Mouse (Mus musculus): ENCODE measurements around the gene Iqca. TPM values are rescaled to one million over a fixed set of nuclear protein-coding genes. Genes with fewer than 3 reads are reported as not detected.

Iqca gene
- total RNA-seq, 2 experiments from 2014 or later: not detected

DNA sequence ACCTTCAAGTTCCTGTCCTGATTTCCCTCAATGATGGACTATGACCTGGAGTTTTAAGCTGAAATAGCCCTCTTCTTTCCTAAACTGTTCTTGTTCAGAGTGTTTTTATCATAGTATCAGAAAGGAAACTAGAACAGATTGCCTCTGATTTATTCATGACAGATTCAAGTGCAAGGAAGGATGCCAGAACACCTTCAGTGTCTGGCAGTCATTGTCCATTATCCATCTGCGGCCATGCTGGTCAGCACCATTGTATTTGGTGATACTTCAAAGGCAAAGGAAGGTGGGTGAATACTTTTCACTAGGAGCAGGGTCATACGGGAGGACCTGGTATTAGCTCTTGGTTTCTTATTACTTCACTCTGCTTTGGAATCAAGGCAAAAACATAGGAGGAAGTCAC, 76.9 kb downstream of the Iqca start:
- no peak for ATAC-seq (replicated peaks; ENCODE audit: low FRiP score, poor library complexity, severe bottlenecking)

DNA sequence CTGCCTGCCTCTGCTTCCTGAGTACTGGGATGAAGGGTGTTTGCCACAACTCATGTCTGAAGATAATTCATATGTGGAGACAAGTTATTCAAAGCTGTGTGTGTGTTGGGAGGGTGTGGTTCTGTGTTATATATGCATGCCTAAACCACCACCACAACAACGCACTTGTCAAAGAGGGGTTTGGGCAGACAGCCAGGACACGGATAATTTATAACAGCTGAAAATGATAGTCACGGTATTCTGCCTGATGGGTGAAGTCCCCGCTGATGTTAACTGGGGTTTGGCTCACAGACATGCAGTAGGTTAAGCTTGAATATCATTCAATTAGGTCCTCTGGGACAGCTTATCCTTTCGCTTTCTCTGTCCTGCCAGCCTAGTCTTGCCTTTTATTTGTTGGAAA, 78.4 kb downstream of the Iqca start:
- no peak for ATAC-seq (replicated peaks; ENCODE audit: low FRiP score, poor library complexity, severe bottlenecking)

DNA sequence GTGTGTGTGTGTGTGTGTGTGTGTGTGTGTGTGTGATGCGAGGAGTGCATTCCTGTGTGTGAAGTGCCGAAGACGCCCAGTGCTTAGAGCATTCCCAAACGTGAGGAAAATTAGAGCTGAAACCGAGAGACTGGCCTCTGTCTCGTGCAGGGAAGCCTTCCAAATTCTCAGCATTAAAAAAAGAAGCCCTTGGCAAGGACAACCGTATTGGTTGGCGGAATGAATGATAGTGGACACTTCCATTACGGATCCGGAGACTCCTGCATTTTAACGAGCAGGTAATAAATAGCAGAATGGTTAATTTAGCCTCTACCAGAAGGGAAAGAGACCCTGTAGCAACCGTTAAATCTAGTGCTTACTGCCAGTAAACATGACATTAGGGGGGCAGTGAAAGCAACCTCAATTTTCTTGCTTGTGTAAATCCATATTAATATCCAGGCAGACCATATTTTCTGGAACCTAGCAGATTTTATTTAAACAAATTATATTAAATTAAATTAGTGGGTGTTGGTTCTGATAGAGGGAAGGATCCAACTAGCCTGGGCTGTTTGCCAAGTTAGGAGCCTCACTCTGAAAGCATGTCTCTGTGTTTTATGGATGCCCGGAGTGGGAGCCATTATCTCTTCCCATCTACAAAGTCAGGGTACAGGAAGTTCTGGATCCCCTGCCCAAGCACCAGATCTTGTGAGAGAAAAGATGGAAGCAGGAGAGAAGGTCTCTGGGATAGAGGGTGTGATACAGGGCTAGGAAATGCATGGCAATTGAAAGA, 81.2 kb downstream of the Iqca start:
- ATAC-seq (replicated peaks; ENCODE audit: low FRiP score, poor library complexity, severe bottlenecking): no peak

DNA sequence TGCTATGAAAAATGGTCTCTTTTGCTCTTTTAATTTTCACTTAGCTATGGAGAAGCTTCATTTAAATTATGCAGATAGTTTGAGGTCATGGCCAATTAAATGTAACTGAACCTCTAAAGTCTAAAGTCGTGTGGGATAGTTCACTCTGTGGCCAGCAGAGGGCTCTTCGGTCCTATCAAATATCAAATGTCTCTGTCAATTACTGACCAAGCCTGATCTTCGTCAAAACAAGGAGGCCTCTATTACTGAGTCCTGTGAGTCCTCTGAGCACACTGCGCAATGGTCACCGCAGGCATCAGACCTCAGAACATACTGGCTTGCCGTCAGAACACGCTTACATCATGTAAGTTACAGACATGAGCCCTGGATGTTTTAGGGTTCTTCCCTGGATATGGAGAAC, 92.6 kb downstream of the Iqca start:
- ATAC-seq (replicated peaks; ENCODE audit: low FRiP score, poor library complexity, severe bottlenecking): no peak

DNA sequence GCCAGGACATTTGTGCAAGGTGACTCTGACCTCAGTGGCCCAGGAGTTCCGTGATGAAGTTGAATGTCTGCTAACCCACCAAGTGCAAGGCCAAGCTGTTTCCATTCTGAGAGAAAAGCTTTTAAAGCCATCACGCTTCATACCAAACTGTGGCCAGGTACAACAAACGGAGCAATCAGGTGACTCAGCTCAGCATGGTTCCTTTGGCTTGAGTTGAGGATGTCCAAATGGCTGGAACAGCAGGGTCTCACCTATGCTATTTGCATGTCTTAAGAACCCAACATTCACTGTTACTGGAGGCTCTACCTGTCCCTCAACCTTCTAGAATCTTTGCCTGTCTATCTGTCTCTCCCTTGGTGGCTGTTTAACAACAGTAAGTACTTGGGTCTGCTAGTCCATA, 93.1 kb downstream of the Iqca start:
- ATAC-seq (replicated peaks; ENCODE audit: low FRiP score, poor library complexity, severe bottlenecking): no peak

DNA sequence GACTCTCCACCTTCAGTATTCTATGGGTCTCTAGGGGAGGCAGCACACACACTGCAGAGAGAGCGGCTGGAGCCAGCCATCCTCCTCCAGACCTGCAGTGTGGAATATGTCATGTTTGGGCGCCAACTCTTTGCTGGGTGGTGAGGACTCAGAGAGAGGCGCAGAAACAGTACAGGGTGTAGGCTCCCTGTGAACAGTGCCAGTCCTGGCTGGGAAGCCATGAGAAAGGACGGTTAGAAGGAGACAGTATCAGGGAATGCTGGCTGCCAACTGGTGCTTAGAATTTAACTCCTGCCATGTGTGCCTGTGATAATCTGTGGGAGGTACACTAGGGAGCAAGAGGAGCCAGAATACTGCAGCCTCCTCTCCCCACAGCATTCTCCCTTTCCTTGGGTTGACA, 98.2 kb downstream of the Iqca start:
- no peak for ATAC-seq (replicated peaks; ENCODE audit: low FRiP score, poor library complexity, severe bottlenecking)

DNA sequence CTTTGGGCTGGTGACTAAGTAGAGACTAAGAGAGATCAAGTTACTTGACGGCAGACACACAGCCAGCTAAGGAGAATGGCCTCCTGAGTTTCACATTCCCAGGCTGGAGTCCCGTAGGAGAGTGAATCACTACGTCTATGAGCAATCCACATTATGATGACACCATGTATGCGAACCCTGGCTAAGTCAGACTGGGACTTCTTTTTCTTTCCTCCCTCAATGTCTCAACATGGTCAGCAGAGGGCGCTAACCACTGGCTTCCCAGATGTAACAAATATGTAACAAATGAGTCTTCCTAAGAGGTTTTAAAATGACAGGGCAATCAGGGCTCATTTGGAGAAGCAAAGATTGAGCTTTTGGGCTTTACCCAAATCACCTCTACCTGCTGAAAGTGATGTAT, 101.9 kb downstream of the Iqca start:
- no peak for ATAC-seq (replicated peaks; ENCODE audit: low FRiP score, poor library complexity, severe bottlenecking)

DNA sequence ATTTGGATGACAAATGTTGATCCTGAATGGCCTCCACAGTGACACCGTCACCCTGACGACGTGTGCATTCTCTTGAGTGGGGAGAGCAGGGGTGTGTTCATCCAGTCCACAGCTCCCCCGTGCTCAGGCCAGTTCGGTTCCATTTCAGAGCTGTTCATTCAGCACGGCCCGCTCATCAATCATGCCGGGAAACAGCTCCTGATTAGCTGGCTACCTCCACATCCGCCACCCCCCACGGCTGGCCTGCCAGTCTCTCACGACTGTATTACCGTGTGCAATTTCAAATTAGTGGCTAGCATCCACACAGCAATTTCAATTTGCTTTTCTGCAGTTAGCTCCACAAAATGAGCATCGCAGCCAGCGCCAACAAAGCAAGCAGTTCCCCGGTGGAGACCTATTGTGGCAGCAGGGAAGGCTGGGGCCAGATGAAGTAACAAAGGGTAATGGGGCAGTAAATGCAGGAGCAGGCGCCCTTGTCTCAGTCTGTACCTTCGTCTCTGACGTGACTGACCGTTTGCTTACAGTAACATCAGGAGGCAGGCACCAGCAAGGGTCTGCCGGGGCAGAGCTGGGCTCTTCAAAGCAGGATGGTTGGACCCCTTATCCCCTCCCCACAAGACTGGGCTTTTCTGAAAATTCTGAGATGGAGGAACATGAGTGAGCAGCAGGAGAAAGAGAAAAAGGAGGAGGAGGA, 103.0 kb downstream of the Iqca start:
- no peak for ATAC-seq (replicated peaks; ENCODE audit: low FRiP score, poor library complexity, severe bottlenecking)

DNA sequence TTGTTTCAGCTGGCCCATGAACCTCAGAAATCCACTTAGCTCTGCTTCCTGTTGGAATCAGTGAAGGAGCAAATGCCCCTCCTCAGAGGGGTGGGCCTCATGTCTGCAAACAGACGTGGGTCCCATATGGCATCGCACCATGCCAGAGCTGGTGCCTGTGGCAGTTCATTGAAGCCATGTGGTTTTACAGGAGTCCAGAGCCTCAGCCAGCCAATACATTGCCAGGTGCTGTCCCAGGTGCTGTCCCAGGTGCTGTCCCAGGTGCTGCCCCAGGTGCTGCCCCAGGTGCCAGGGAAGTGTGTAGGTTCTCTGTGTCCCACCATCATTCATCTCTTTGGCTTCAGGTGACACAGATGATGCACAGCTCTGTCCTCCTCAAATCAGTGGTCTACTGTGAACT, 124.9 kb downstream of the Iqca start:
- ATAC-seq (replicated peaks; ENCODE audit: low FRiP score, poor library complexity, severe bottlenecking): no peak

DNA sequence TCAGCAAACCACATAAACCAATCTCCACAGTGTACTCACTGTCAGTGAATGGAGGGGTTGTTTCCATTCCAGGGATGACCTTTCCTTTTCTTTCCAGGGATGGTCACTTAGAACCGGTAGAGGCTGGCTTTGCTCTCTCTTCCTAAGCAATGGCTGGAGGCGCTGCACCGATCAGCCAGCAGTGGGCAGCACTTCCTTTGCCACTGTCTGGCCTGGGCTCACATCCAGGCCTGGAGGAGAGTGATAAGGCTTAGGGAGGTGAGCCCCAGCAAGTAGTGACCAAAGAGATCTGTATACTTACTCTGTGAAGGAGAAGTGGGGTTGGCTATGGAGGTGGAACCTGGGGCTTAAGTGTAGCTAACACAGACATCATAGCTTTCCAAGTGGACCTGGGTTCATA, 126.3 kb downstream of the Iqca start:
- ATAC-seq (replicated peaks; ENCODE audit: low FRiP score, poor library complexity, severe bottlenecking): no peak

DNA sequence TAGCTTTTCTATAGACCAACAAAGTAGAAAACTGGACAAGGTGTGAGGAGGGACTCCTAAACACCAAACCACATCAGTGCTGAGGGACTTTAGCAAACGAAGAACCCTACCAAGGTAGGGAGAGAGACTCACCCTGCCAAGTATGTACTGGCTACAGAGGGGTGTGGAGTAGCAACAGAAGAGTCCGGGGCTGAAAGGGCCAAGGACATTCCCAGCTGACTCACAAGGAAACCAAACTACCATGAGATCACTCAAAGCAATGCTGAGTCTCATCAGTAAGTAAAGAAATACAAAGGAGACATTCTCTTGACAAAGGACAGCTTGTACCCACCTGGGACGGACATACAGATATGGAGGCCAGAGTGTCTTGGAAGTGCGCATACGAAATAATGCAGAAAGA, 132.9 kb downstream of the Iqca start:
- ATAC-seq (replicated peaks; ENCODE audit: low FRiP score, poor library complexity, severe bottlenecking): no peak

DNA sequence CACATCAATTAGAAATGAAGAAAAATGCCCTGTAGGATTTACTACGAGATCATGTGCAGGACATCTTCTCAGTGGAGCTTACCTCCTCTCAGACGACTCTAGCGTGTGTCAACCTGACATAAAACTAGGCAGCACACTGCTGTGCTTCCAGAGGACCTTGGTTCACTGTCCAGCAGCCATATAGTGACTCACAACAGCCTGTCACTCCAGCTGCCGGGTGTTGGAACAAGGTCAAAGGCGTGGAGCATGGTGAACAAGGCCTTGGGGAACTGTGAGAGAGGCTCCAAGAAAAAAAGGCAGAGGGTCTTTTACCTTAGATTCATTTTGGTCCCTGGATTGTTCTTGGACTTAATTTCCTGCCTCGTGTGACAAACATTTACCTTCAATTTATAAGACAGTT, 135.1 kb downstream of the Iqca start:
- no peak for ATAC-seq (replicated peaks; ENCODE audit: low FRiP score, poor library complexity, severe bottlenecking)

DNA sequence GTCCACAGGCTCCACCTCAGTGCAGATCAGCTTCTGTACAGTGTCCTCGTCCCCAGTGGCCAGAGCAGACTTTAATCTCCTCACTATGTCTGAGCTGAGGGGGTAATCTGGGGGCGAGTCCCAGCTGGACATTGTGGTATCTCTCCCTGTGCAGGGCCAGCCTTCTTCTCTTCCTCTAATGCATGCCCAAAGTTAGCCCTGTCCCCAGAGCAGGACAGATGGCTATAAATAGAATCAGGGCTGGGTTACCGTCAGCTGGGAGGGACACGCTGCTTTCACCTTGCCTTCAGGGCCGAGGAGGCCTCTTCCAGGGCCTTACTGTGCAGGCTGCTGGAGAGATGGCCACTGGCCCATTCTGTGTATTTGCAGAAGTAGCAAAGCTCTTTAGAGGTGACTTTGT, 138.8 kb downstream of the Iqca start, which contains the start of gene Asb18:
Asb18 (minus strand) TSS at position 221 of the 400 bp plus-strand sequence.
- ATAC-seq (replicated peaks; ENCODE audit: low FRiP score, poor library complexity, severe bottlenecking): no peak

DNA sequence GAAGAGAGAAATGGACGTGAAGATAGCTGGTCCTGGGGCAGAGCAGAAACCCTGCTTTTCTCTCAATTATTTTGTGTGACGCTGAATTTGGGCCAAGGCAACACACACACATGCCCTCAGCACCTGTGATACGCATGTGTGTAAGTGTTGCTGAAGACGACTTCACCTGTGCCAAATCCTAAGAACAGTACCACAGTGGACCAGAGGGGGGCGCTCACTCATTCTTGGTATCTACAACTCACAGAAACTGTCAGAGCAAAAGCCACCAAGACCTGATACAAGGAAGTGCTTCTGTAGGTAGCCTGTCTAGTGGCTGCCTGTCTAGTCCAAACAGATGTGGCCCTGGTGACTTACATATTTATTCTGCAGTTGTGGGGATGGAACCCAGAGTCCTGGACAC, 139.9 kb downstream of the Iqca start:
- ATAC-seq (replicated peaks; ENCODE audit: low FRiP score, poor library complexity, severe bottlenecking): no peak

DNA sequence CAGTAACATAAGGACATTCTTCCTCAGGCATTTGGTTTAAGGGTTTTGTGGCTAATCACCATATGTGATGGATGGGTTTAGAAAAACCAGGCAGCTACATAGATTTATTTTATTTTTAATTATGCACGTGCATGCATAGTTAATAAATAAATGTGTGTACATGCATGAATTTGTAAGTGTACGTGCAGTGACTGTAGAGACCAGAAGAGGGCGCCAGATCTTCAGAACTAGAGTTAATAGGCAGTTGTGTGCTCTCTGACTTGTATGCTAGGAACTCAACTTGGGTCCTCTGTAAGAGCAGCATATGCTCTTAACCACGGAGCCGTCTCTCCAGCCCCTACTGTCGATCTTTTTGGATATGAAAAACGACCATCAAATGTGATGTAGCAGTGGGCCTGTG, 140.4 kb downstream of the Iqca start:
- no peak for ATAC-seq (replicated peaks; ENCODE audit: low FRiP score, poor library complexity, severe bottlenecking)

DNA sequence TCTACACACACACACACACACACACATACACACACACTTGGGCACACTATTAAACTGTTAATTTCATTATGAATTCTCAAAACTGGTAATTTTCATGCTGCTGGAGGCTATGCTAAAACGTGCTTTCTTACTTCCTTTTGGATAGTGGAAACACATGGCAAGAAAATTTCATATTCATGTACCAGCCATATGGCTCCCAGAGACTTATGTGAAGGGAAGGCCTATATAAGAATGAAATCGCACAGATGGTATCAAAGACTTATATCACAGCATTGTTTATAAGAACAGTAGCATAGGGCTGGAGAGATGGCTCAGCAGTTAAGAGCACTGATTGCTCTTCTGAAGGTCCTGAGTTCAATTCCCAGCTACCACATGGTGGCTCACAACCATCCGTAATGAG, 141.0 kb downstream of the Iqca start:
- ATAC-seq (replicated peaks; ENCODE audit: low FRiP score, poor library complexity, severe bottlenecking): no peak

DNA sequence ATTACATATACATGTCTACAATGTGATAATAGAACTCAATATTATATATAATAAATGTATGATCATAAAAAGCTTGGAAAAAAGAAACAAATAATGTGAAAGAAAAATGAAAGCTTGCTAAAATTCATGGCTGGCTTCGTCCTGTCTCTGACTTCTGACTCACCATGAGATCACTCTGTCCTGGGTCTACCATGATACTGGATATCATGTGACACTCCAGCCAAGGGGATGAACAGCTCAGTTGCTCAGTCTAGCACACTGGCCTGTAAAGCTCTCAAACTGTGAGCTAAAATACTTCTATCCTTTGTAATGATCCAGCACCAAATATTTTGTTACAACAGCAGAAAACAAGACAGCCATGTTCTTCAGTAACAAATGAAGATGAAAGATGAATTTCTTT, 143.1 kb downstream of the Iqca start:
- no peak for ATAC-seq (replicated peaks; ENCODE audit: low FRiP score, poor library complexity, severe bottlenecking)

DNA sequence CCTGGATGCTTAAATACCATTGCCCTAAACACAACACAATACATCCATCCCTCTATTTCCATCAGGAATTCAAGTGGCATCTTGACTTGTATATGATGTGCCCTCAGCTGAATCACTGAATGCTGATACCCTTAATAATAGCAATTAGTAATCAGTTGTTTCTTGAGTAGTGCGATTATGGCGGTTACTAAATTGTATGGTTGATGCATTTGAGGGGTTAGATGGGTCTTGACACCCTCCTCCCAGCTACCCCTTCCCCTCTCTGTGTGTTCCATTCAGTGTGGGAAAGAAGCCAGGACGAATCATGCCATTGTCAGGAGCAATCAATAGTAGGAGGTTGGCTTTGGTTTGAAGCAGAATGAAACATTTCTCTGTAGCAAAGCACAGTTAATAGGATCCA, 144.0 kb downstream of the Iqca start:
- no peak for ATAC-seq (replicated peaks; ENCODE audit: low FRiP score, poor library complexity, severe bottlenecking)

DNA sequence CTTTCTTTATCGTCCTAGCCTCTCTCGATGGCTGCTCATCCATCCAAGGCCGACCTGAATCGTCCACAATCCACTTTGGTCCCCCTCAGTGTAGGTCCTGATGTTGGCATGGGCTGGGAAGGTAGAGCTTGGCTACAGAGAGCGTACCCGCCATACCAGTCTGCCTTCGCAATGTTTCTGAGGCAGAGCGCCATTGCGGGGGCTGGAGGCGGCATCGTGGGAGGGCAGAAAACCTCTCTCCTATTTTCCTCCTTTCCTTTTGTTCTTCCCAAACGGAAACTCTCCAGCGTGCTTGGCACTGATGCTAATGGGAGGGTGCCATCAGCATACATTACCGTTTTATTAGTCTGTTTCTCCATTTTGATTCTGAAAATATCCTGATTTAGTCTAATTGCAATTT, 146.5 kb downstream of the Iqca start:
- ATAC-seq (replicated peaks; ENCODE audit: low FRiP score, poor library complexity, severe bottlenecking): no peak

DNA sequence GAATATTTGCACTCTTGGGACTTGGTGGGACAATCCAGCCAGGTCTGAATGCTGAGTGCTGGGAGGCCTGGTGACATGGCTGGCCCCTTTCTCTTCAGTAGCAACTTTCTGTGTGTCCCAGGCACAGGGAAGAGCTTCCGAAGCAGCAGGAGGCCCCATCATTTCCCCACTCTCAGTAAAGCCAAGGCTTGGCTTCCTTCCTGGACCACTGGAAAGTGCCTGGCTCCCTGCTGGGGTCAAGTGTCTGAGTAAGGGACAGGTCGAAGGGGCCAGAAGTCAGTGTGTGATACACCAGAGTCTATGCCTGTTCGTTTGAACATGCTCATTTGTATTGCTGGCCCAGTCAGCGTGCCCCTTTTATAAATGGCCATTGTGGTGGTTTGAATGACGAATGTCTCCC, 152.2 kb downstream of the Iqca start:
- ATAC-seq (replicated peaks; ENCODE audit: low FRiP score, poor library complexity, severe bottlenecking): no peak

DNA sequence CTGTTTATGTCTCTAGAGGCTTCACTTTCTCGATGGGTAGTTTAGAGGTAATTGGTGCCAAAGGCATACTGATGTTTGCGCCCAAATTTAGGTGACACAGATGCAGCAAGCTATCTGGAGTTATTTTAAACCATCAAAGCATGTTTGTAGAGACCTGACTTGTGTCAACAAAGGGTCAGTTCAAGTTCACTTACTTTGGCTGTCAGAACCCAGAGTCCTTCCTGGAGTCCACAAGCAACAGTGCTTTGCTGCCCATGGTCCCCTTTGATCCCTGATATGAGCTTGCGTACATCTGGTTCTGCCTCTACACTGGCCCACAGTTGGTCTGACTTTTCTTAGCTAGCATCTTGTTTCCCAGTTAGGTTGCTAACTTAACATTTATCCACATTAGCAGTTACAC, 153.3 kb downstream of the Iqca start:
- ATAC-seq (replicated peaks; ENCODE audit: low FRiP score, poor library complexity, severe bottlenecking): no peak

DNA sequence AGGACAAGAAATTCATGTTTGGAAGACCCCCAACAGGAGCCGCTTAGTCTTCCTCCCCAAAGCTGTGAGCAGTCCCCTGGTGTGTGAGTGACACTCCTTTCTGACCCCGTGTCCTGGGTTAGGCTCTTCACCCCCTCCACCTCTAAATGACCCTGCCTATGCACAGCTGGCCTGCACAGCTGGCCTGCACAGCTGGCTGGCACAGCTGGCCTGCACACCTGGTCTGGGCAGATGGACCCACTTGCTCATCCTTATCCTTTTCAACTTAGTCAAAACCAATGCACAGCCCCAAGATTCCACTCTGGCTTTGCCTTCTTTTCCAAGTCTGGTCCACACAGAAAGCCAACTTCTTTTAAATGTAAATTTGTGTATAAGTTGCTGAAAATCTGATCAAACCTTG, 154.5 kb downstream of the Iqca start:
- ATAC-seq (replicated peaks; ENCODE audit: low FRiP score, poor library complexity, severe bottlenecking): no peak
